Mouse (Mus musculus): ENCODE measurements around the gene Mef2d. TPM values are rescaled to one million over a fixed set of nuclear protein-coding genes. Genes with fewer than 3 reads are reported as not detected.

Gene Mef2d
- total RNA-seq, 4 experiments from 2014 or later, result 189 to 206 (median 196) TPM

DNA sequence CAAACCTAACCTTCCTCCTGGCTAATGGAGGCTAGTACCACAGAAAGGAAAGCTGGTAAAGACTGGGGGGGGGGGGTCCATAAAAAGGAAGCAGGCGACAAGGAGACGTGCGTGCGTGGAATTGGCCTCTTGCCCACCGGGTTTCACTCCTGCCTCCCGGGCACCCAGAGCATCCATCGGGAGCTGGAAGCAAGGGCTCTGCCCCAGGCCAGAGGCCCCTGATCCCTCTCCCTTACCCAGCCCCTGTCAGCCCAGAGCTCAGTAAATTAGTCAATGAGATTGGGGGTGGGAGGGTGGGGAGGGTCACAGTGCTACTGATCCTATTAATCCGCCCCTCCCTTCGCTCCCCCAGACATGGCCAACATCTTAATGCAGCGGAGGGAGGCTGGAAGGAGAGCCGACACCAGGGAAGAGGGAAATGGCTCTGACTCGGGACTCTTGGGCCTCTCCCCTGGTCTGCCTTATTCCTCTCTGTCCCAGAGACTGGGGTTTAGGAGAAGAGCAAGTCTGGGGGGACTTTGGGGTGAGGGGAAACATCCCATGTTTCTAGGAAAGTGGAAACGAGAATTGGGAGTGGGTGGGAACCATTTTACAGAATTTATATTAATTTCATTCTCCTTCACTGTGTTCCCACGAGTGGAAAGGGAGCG lies 65.4 kb downstream of the Mef2d start:
- DNase-seq (ENCODE audit: low spot score in 2 of 2), result peak in 1 of 2 experiments; percentile 27

- peak in 1 of 2 experiments; percentile 4 for DNase-seq (ENCODE audit: low spot score in 2 of 2)
These were observed 66.1 kb downstream of the Mef2d start for GRCm38 (mm10) chr3:88208226-88208720.

DNA sequence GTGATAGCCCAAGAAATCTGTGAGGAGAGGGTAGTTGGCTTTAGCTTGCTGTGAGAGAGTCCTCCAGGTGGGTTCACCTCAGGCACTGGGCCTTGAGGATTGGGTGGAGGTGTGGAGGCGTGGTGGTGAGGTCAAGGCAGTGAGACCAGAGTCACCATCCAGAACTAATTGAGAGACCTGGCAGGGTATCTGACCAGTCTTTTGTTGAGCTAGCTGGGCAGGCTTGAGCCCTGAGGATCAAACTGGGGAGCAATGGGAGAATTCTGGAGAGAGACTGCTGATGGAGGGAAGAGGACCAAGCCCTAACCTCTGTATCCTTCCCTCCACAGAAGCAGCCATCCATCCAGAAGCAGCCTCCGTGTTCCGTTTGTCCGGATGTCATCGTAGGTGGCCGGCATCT lies 67.1 kb downstream of the Mef2d start:
- no peak for DNase-seq (ENCODE audit: low spot score in 2 of 2)

- DNase-seq (ENCODE audit: low spot score in 2 of 2), result no peak
These were observed 67.9 kb downstream of the Mef2d start for GRCm38 (mm10) chr3:88210121-88210520.

DNA sequence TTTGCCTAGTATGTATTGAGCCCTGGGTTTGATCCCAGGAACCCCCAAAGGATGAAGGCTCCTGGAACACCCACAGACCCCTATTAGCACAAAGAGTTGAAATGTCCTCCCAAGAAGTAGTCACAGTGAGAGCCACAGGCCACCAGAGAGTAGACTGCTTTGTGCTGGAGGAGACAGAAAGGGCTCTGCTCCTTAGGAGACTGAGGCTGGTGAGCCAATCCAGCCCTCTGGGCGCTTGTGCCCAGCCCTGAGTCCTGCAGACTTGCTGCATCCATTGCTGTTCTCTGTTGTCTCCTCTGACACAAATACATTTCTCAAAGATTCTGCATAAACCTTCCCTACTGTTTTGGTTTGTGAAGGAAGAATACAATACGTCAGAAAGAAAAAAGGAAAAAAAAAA lies 68.7 kb downstream of the Mef2d start:
- no peak for DNase-seq (ENCODE audit: low spot score in 2 of 2)

- DNase-seq (ENCODE audit: low spot score in 2 of 2), result no peak
These were observed 70.2 kb downstream of the Mef2d start for GRCm38 (mm10) chr3:88212356-88212755.

- no peak for DNase-seq (ENCODE audit: low spot score in 2 of 2)
These were observed 70.8 kb downstream of the Mef2d start for GRCm38 (mm10) chr3:88213019-88213418.

DNA sequence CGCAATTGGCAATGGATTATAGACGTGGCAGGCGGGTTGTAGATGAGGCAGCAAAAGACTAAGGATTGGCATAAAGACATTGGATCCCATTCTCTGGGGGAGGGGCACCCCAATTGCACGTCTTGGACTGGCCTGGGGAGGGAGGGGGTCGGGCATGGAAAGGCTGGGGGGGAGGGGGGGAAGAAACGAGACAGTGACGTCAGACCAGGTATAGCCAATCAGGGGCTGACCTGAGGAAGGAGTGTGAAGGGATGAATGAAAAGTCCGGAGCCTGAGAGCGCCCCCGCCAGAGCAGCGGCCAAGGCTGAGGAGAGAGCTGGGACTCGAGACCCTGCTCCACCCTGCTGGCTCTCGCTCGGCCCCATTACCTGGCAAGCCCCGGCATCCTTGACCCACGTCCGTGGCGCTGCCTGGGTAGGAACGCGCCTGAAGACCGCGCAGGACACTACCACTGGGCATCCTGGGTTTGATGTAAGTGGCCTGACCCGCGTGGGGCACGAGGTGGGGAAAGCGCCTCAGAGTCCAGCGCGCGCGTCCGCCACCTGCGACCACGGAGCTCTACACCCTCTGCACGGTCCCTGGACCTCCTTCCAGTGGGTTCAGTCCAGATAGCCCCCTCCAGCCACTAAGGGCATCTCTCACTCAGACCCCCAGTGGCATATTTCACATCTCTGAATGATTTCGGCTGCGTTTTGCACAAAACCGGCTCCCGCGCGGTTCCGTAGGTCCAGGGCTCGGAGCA lies 72.2 kb downstream of the Mef2d start:
- peak; percentile 75 to 78 for DNase-seq (ENCODE audit: low spot score in 2 of 2)

- no peak for DNase-seq (ENCODE audit: low spot score in 2 of 2)
These were observed 72.9 kb downstream of the Mef2d start for GRCm38 (mm10) chr3:88214971-88215552.

DNA sequence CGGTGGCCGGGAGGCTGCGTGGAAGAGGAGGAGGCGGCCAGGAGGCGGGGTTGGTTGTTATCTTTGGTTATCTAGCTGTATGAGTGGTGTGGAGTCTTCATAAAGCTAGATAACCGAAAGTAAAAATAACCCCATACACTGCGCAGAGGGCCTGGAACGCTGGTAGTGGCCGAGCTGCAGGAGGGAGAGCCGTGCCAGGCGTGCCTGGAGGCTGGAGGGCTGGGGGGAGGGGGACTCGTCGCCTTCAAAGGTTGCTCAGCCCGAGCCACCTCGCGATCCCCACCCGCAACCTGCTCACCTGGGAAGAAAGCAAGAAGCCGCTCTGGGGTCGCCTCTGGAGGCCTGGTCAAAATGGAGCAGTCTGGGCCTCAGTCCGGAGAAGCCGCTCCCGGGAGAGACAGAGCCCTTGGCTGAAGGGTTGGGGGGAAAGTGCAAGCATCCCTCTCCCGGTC lies 73.4 kb downstream of the Mef2d start:
- no peak for DNase-seq (ENCODE audit: low spot score in 2 of 2)

DNA sequence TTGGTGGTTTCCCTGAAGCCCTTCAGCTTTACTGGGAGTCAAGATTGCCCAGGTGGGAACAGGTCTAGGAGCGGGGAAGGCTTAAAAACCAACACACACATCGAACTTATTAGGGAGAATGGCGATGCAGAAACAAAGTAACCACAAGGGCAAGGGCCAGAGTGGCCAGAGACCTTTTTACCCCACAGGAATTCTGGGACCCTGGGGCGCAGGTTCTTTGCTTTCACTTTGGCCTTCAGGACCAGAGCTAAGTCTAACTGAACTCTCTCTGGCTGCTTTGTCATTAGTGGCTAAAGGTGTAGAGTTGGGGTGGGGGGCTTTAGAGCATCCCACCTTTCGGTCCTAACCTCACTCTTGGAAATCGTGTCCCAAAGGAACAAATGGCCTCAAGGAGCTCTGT lies 73.9 kb downstream of the Mef2d start:
- no peak for DNase-seq (ENCODE audit: low spot score in 2 of 2)

GRCm38 (mm10) chr3:88216534-88217326 lies 74.6 kb downstream of the Mef2d start:
- DNase-seq (ENCODE audit: low spot score in 2 of 2), result no peak

DNA sequence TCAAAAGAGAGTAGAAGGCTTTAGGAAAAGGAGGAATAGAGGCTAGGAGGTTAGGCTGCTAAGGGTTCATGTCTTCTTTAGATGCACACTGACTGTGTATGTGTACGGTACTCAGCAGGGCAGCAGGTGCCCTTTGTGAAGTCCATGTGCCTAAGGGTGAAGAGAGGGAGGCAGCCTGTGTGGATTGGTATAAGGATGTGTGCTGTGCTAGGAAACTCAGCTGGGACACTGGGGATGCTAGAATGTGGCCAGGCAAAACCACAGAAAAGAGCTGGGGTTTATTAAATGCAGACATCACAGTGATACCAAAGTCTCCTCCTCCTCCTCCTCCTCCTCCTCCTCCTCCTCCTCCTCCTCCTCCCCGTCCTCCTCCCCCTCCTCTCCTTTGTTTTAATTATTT lies 75.5 kb downstream of the Mef2d start:
- no peak for DNase-seq (ENCODE audit: low spot score in 2 of 2)

DNA sequence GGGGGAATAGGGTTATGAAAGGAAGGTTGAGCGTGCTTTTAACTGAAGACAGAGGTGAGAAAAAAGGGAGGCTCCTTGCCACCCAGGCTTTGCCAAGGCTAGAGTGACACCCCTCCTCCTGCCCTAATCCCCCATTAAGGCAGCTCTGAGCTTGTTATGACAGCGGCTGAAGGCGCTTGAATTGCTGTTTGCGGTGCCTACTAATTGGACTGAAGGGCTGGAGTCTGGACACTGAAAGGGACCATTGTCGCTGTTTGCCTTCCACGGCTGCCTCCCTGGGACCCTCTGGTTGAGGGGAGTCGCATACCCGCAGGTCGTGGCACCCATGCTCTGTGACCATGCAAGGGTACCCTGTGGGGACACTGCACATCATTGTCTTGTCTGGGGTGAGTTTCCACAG lies 77.8 kb downstream of the Mef2d start:
- DNase-seq (ENCODE audit: low spot score in 2 of 2), result no peak

DNA sequence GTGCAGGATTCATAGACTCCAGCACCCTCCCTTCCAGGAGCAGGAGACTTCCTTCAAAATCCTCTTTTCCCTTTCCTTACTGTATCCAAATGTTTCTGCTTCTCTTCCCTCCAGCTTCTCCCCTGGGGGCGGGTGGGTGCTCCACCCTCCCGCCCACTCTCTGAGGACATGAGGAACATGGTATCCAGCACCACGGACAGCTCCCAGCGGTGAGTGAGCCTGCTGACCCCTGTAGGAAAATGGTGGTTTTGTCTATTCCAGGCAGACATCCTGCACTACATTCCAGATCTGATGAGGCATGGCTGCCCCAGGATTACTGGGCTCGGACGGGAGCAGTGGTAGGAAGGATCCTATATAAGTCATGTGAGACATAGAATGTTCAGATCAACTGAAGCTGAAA lies 78.7 kb downstream of the Mef2d start:
- DNase-seq (ENCODE audit: low spot score in 2 of 2), result no peak

Small RNAs within 50 kb of the gene (microRNA-seq; reads per million reads assigned to microRNA genes)
- gene Gm25641, result 0 reads per million in 2 experiments
- 43.1 to 50.8 reads per million in 2 experiments for gene Mir3093
- gene Mir9-1, result 0 reads per million in 2 experiments

Other genes with a start within 250 kb of the Mef2d start
- 100 to 1,000 TPM; 137 to 145 (median 140) TPM for gene Hdgf, start 236.1 kb upstream of the Mef2d start, total RNA-seq (2022)
- 10 to 100 TPM; 58.6 to 59.7 (median 59.5) TPM for gene Mrpl24, start 222.9 kb upstream of the Mef2d start, total RNA-seq (2022)
- gene Isg20l2, start 212.1 kb upstream of the Mef2d start, total RNA-seq (2022), result 10 to 100 TPM; 12.7 to 16.1 (median 15.1) TPM
- 10 to 100 TPM; 25.2 to 31.5 (median 26.2) TPM for gene Rrnad1, start 211.7 kb upstream of the Mef2d start, total RNA-seq (2022)
- 1 to 10 TPM; 3.9 to 5.9 (median 4.7) TPM for gene Crabp2, start 193.7 kb upstream of the Mef2d start, total RNA-seq (2022)
- 1 to 10 TPM; 4.9 to 6.5 (median 5.5) TPM for gene Nes, start 171.3 kb upstream of the Mef2d start, total RNA-seq (2022)
- 100 to 1,000 TPM; 257 to 304 (median 278) TPM for gene Bcan, start 142.1 kb upstream of the Mef2d start, total RNA-seq (2022)
- gene Hapln2, start 114.8 kb upstream of the Mef2d start, total RNA-seq (2022), result 10 to 100 TPM; 26.0 to 34.3 (median 29.3) TPM
- gene Gpatch4, start 99.3 kb upstream of the Mef2d start, total RNA-seq (2022), result 10 to 100 TPM; 14.0 to 19.9 (median 16.1) TPM
- 10 to 100 TPM; 67.5 to 89.0 (median 81.9) TPM for gene Naxe, start 83.9 kb upstream of the Mef2d start, total RNA-seq (2022)
- gene Ttc24, start 64.1 kb upstream of the Mef2d start, total RNA-seq (2022), result not detected
- 1 to 10 TPM in 1 of 4 experiments, under 1 TPM in 3; 0.12 to 1.2 (median 0.56) TPM for gene Iqgap3, start 60.4 kb upstream of the Mef2d start, total RNA-seq (2022)
- gene Rhbg, start 112.3 kb downstream of the Mef2d start, total RNA-seq (2022), result not detected
- gene Gm38392, start 144.8 kb downstream of the Mef2d start, total RNA-seq (2022), result under 1 TPM in 2 of 4 experiments, not detected in 2; 0.45 to 0.54 TPM
- gene Tsacc, start 154.6 kb downstream of the Mef2d start, total RNA-seq (2022), result 1 to 10 TPM; 4.0 to 7.0 (median 4.4) TPM
- 100 to 1,000 TPM; 172 to 207 (median 187) TPM for gene Cct3, start 154.7 kb downstream of the Mef2d start, total RNA-seq (2022)
- gene Glmp, start 182.7 kb downstream of the Mef2d start, total RNA-seq (2022), result 100 to 1,000 TPM in 2 of 4 experiments, 10 to 100 TPM in 2; 92.1 to 138 (median 99.4) TPM
- gene Tmem79, start 193.8 kb downstream of the Mef2d start, total RNA-seq (2022), result 1 to 10 TPM; 1.3 to 2.7 (median 1.7) TPM
- gene Smg5, start 193.9 kb downstream of the Mef2d start, total RNA-seq (2022), result 10 to 100 TPM; 68.5 to 94.9 (median 74.2) TPM
- 10 to 100 TPM; 16.8 to 25.2 (median 19.3) TPM for gene Paqr6, start 222.2 kb downstream of the Mef2d start, total RNA-seq (2022)
- gene Bglap3, start 230.4 kb downstream of the Mef2d start, total RNA-seq (2022), result 1 to 10 TPM; 1.0 to 2.5 (median 2.0) TPM
- gene Bglap2, start 236.3 kb downstream of the Mef2d start, total RNA-seq (2022), result 1 to 10 TPM in 2 of 4 experiments, not detected in 2; 1.6 to 2.8 TPM
- 1 to 10 TPM in 1 of 4 experiments, not detected in 3; 1.3 TPM for gene Bglap, start 242.1 kb downstream of the Mef2d start, total RNA-seq (2022)

Measured in layer of hippocampus, adult 8-10 months (tissue).